Mouse (Mus musculus): Measurements from ENCODE around the gene Cyb5d2.

GRCm38 (mm10) chr11:72804586-72804985, 8.6 kb upstream of the Cyb5d2 start:
- TF ChIP-seq CTCF (conservative IDR thresholded peaks at IDR 0.05; ENCODE audit: low read length) (no peak), NANOG (IDR thresholded peaks at IDR 0.05; ENCODE audit: borderline replicate concordance, low read length) (no peak), POU5F1 (IDR thresholded peaks at IDR 0.05; ENCODE audit: borderline replicate concordance, low read length) (no peak)

All from E14TG2a.4 (cell line).